8 mouse cellular contexts compared by ENCODE assay signal in genomic region chr2:118532855-118533675, GRCm38 (mm10). TPM values are rescaled to one million over a fixed set of nuclear protein-coding genes. Genes with fewer than 3 reads are reported as not detected.
DNase-seq lines count a peak whose midpoint lies in the region; ATAC-seq and TF ChIP-seq lines count a peak whose summit lies in the region.

No protein-coding gene starts in this region.

- H3K36me3 ChIP-seq in forebrain, embryonic 14.5 days (ENCODE audit: control insufficient read depth, insufficient read depth, low read length), result no peaks in the 10 kb centered on the region
- no peaks in the 10 kb centered on the region for H3K36me3 ChIP-seq in intestine, embryonic 15.5 days
- H3K36me3 ChIP-seq in testis, adult 2 months (ENCODE audit: control insufficient read depth, insufficient read depth, low read length), result no peaks in the 10 kb centered on the region

- peak; percentile 61 for DNase-seq in adrenal gland, adult 2 months
- DNase-seq in adrenal gland, postnatal 25 days, result no peak
- peak; percentile 79 for DNase-seq in forebrain, embryonic 14.5 days (ENCODE audit: low spot score)
- peak; percentile 83 for DNase-seq in lung, postnatal 10 days
- DNase-seq in layer of hippocampus, adult 8-10 months (ENCODE audit: low spot score in 2 of 2), result no peak
- DNase-seq in frontal cortex, postnatal 10 days (ENCODE audit: low spot score in 2 of 2), result no peak

- no peak for TF ChIP-seq CTCF in testis, adult 2 months (IDR thresholded peaks at IDR 0.05; ENCODE audit: control insufficient read depth, insufficient read depth, insufficient replicate concordance, low read depth, low read length)

- WGBS in forebrain, embryonic 14.5 days, result 6% methylated on average over 6 of the region's 6 CpGs
- 9% methylated on average over 6 of the region's 6 CpGs for WGBS in intestine, embryonic 15.5 days

- no peaks in the 10 kb centered on the region for H3K27me3 ChIP-seq in forebrain, embryonic 14.5 days (replicated peaks; ENCODE audit: control insufficient read depth, insufficient read depth, low read length)
- no peaks in the 10 kb centered on the region for H3K27me3 ChIP-seq in intestine, embryonic 15.5 days (replicated peaks)
- no peaks in the 10 kb centered on the region for H3K27me3 ChIP-seq in testis, adult 2 months (ENCODE audit: control insufficient read depth, insufficient read depth, low read length)

- peak overlapping the region; percentile 33; the same call in 1 of the 2 replicates for H3K27ac ChIP-seq in forebrain, embryonic 14.5 days (ENCODE audit: low read depth, low read length)
- peak overlapping the region; percentile 87 for H3K27ac ChIP-seq in intestine, embryonic 15.5 days
- peak overlapping the region; percentile 26; the same call in 1 of the 2 replicates for H3K27ac ChIP-seq in testis, adult 2 months (ENCODE audit: control insufficient read depth, insufficient read depth, low read depth, low read length)

- peaks cover 15% of the 10 kb centered on the region for H3K4me1 ChIP-seq in forebrain, embryonic 14.5 days (ENCODE audit: control insufficient read depth, insufficient read depth, low read length)
- H3K4me1 ChIP-seq in intestine, embryonic 15.5 days (replicated peaks), result peaks cover 57% of the 10 kb centered on the region
- H3K4me1 ChIP-seq in testis, adult 2 months (ENCODE audit: control insufficient read depth, insufficient read depth, low read length), result peaks cover 10% of the 10 kb centered on the region

- no peaks in the 10 kb centered on the region for H3K9me3 ChIP-seq in forebrain, embryonic 14.5 days (replicated peaks; ENCODE audit: control insufficient read depth, low read length)
- H3K9me3 ChIP-seq in intestine, embryonic 15.5 days, result no peaks in the 10 kb centered on the region

- H3K4me3 ChIP-seq in forebrain, embryonic 14.5 days (ENCODE audit: low read depth, low read length), result no peak overlapping the region
- no peak overlapping the region for H3K4me3 ChIP-seq in intestine, embryonic 15.5 days (replicated peaks)
- H3K4me3 ChIP-seq in testis, adult 2 months (ENCODE audit: control insufficient read depth, low read depth, low read length), result no peak overlapping the region

- peak; percentile 66 for ATAC-seq in forebrain, embryonic 14.5 days
- ATAC-seq in intestine, embryonic 15.5 days, result peak; percentile 64

- TF ChIP-seq POLR2A in testis, adult 2 months (IDR thresholded peaks at IDR 0.05; ENCODE audit: control insufficient read depth, low read depth, low read length), result no peak

- peak overlapping the region; percentile 5; the same call in 1 of the 2 replicates for H3K9ac ChIP-seq in forebrain, embryonic 14.5 days (ENCODE audit: low read length)
- no peak overlapping the region for H3K9ac ChIP-seq in intestine, embryonic 15.5 days

- H3K4me2 ChIP-seq in forebrain, embryonic 14.5 days (ENCODE audit: low read length), result no peak overlapping the region
- H3K4me2 ChIP-seq in intestine, embryonic 15.5 days (replicated peaks), result peak overlapping the region; percentile 22

RNA-seq across cellular contexts. Expression of gene Bmf, which starts 16.4 kb away (rescaled TPM):
- total RNA-seq in adrenal gland, adult 2 months (2021), result 10 to 100 TPM in 1 of 2 experiments, 1 to 10 TPM in 1; 8.9 to 15.9 TPM
- 29.6 and 31.1 TPM in 2 replicates for polyA plus RNA-seq in adrenal gland, adult 2 months (2012; rRNA removed)
- total RNA-seq in adrenal gland, postnatal 25 days (2021), result 13.6 and 24.0 TPM in 2 replicates
- polyA plus RNA-seq in forebrain, embryonic 14.5 days (2014; fragmentation: Nextera tagmentation; extraction: Ambion mirVana), result 2.8 and 3.0 TPM in 2 replicates
- 2.8 and 3.0 TPM in 2 replicates for polyA plus RNA-seq in intestine, embryonic 15.5 days (2015; fragmentation: Nextera tagmentation; extraction: Ambion mirVana)
- polyA plus RNA-seq in testis, adult 2 months (2012; rRNA removed), result 0.84 and 0.88 TPM in 2 replicates
- 1 to 10 TPM; 2.0 to 8.6 (median 4.1) TPM for total RNA-seq in layer of hippocampus, adult 8-10 months (2022)

RNA-seq across cellular contexts. Expression of gene Srp14, which starts 53.6 kb away (rescaled TPM):
- total RNA-seq in adrenal gland, adult 2 months (2021), result 100 to 1,000 TPM; 181 to 246 TPM
- 45.7 and 48.2 TPM in 2 replicates for polyA plus RNA-seq in adrenal gland, adult 2 months (2012; rRNA removed)
- 206 and 213 TPM in 2 replicates for total RNA-seq in adrenal gland, postnatal 25 days (2021)
- 341 and 381 TPM in 2 replicates for polyA plus RNA-seq in forebrain, embryonic 14.5 days (2014; fragmentation: Nextera tagmentation; extraction: Ambion mirVana)
- polyA plus RNA-seq in intestine, embryonic 15.5 days (2015; fragmentation: Nextera tagmentation; extraction: Ambion mirVana), result 196 and 209 TPM in 2 replicates
- polyA plus RNA-seq in testis, adult 2 months (2012; rRNA removed), result 159 and 160 TPM in 2 replicates
- 100 to 1,000 TPM; 174 to 183 (median 182) TPM for total RNA-seq in layer of hippocampus, adult 8-10 months (2022)

Comparison
In these comparisons a context has a peak if more than half of its experiments do, and no peak if none do; other contexts are left out.
1. DNase-seq: peak in adrenal gland, adult 2 months (single experiment), forebrain, embryonic 14.5 days (single experiment) and lung, postnatal 10 days (single experiment); none in adrenal gland, postnatal 25 days (single experiment), layer of hippocampus, adult 8-10 months (0 of 2) and frontal cortex, postnatal 10 days (0 of 2).
2. H3K27ac ChIP-seq: peak in every context shown above with its lines; median percentile 87 in intestine, embryonic 15.5 days; 33 in forebrain, embryonic 14.5 days; 26 in testis, adult 2 months.